Mouse (Mus musculus): Measurements from ENCODE around the gene Pcbd1.
"Not testable (repeated sequence)": the region's sequence is repeated elsewhere in the genome, so short reads cannot be mapped to it uniquely, and the experiment has no call there.

GRCm38 (mm10) chr10:61121732-61122131 is 32.6 kb downstream of the Pcbd1 start:
- TF ChIP-seq CTCF (IDR thresholded peaks at IDR 0.05; ENCODE audit: extremely low read depth, insufficient read depth, insufficient read length, insufficient replicate concordance); POLR2A (IDR thresholded peaks at IDR 0.05; ENCODE audit: low read depth, low read length): not testable (repeated sequence)

Measured in spleen, adult 2 months (tissue).